Mouse (Mus musculus): ENCODE measurements around the gene Ulbp1. TPM values are rescaled to one million over a fixed set of nuclear protein-coding genes. Genes with fewer than 3 reads are reported as not detected.
"Not testable (repeated sequence)": the region's sequence is repeated elsewhere in the genome, so short reads cannot be mapped to it uniquely, and the experiment has no call there.

The Ulbp1 gene
- polyA plus RNA-seq, 1 experiment from 2014 or later: 1.9 TPM

DNA sequence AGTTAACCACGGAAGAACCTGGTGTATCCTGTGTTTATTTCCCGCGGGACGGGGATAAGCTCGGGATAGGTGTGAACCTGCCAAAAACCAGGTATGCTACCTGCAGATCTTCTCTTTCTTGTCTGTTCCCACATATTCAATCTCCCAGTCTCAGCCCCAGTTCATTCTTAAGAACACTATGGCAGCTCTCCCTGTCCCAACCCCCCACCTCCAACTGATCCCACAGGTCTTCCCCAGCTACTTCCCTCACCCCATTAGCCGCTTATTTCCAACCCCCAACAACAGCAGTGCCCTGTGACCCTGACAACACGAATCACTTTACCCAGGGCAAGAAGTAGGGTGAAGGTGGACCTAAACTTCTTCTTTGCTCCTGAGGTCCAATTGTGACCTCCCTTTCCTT lies 3.0 kb downstream of the Ulbp1 start:
- no peak for TF ChIP-seq CTCF (IDR thresholded peaks at IDR 0.05; ENCODE audit: low read depth)
- 8% methylated on average over 7 of the region's 7 CpGs for WGBS
- ATAC-seq: no peak
- no peaks in the 10 kb centered on the region for H3K4me1 ChIP-seq (replicated peaks; ENCODE audit: control insufficient read depth, insufficient read depth, low read length)
- peak overlapping the region; percentile 23 for H3K4me3 ChIP-seq (ENCODE audit: low read depth, low read length)
- H3K9ac ChIP-seq (ENCODE audit: low read depth, low read length): no peak overlapping the region
- H3K36me3 ChIP-seq (ENCODE audit: control insufficient read depth, insufficient read depth): no peaks in the 10 kb centered on the region
- no peak overlapping the region for H3K27ac ChIP-seq (ENCODE audit: low read depth, low read length)
- no peaks in the 10 kb centered on the region for H3K27me3 ChIP-seq (replicated peaks; ENCODE audit: control insufficient read depth, insufficient read depth, low read length)
- H3K9me3 ChIP-seq (ENCODE audit: control insufficient read depth): no peaks in the 10 kb centered on the region
- H3K4me2 ChIP-seq (replicated peaks; ENCODE audit: low read depth): peak overlapping the region; percentile 64

DNA sequence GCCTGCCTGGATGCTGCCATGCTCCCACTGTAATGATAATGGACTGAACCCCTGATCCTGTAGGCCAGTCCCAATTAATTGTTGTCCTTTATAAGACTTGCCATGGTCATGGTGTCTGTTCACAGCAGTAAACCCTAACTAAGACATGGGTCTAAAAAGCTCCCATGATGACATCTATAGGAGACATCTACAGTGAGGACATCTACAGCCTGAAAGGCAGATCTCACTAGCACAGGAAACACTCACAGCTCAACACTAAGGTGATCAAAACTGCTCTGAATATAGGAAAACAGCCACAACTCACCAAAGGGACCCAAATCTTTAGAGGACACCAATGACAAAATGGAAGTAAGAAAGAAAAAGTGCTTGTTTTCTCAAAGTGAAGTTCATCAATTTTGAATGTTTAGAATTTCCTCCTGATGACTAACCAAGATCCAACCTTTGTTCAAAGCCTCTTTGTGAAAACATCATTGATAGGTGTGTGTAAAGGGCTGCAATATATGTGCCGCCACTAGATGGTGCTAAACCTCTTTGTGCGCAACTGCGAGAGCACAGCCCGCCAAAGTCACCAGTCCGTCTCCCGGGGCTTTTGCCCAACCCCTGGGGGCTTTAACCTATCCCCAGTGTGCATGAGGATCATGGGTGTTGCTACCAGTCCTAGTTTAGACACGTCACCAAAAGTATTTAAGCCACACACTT lies 3.6 kb downstream of the Ulbp1 start:
- H3K9me3 ChIP-seq (ENCODE audit: control insufficient read depth); H3K4me1 ChIP-seq (replicated peaks; ENCODE audit: control insufficient read depth, insufficient read depth, low read length); ATAC-seq; H3K36me3 ChIP-seq (ENCODE audit: control insufficient read depth, insufficient read depth); H3K27me3 ChIP-seq (replicated peaks; ENCODE audit: control insufficient read depth, insufficient read depth, low read length); H3K27ac ChIP-seq (ENCODE audit: low read depth, low read length); H3K9ac ChIP-seq (ENCODE audit: low read depth, low read length): not testable (repeated sequence)
- H3K4me3 ChIP-seq (ENCODE audit: low read depth, low read length): peak overlapping the region; percentile 23
- WGBS: 0% methylated on average over 7 of the region's 7 CpGs
- H3K4me2 ChIP-seq (replicated peaks; ENCODE audit: low read depth): peak overlapping the region; percentile 64
- TF ChIP-seq CTCF (IDR thresholded peaks at IDR 0.05; ENCODE audit: low read depth): peak; percentile 75

DNA sequence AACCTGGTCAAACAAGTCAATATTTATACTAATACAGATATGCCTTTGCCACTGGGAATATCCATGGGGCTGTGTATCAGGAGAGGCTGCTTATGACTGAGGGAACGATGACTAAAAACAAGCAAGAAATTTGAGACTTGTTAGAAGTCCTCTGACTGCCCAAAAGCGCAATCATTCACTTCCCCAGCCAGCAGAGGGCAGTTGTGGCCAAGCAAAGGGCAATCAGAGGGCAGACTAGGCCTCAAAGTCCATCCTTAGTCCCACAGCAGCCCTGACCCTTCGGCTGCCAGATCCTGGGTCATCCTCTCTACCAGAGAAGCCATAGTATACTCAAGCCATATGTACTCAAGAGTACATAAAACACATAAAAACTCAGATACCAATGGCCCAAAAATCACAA lies 11.4 kb downstream of the Ulbp1 start:
- Histone ChIP-seq H3K9ac (ENCODE audit: low read depth, low read length) (no peak overlapping the region), H3K9me3 (ENCODE audit: control insufficient read depth) (peaks cover 8% of the 10 kb centered on the region; the same call in 1 of the 2 replicates), H3K4me1 (replicated peaks; ENCODE audit: control insufficient read depth, insufficient read depth, low read length) (no peaks in the 10 kb centered on the region), H3K4me2 (replicated peaks; ENCODE audit: low read depth) (no peak overlapping the region), H3K4me3 (ENCODE audit: low read depth, low read length) (no peak overlapping the region), H3K27ac (ENCODE audit: low read depth, low read length) (no peak overlapping the region), H3K36me3 (ENCODE audit: control insufficient read depth, insufficient read depth) (no peaks in the 10 kb centered on the region), H3K27me3 (replicated peaks; ENCODE audit: control insufficient read depth, insufficient read depth, low read length) (no peaks in the 10 kb centered on the region)
- 60% methylated on average over 3 of the region's 3 CpGs for WGBS
- ATAC-seq: no peak
- TF ChIP-seq CTCF (IDR thresholded peaks at IDR 0.05; ENCODE audit: low read depth): peak; percentile 19; the same call in 1 of the 2 replicates

DNA sequence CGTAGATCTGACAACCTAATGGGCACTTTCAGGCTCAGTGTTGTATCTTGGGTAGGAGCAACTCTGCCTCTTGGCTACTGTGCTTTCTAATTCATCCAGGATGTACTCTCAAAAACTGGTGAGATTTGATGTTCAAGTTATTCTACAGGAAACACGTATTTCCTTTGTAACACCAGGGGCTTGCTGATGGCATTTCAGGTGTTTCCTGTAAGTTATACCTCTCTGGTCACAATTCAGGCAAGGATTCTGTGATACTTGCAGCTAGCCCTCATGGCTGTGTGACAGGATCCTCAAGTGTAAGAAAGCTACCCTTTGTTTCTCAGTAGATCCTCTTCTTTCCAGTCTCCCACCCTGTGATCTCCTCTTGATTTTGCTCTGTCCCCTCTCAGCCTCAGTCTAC lies 34.5 kb downstream of the Ulbp1 start:
- Histone ChIP-seq H3K9me3 (ENCODE audit: control insufficient read depth) (no peaks in the 10 kb centered on the region), H3K9ac (ENCODE audit: low read depth, low read length) (no peak overlapping the region), H3K36me3 (ENCODE audit: control insufficient read depth, insufficient read depth) (no peaks in the 10 kb centered on the region), H3K4me1 (replicated peaks; ENCODE audit: control insufficient read depth, insufficient read depth, low read length) (no peaks in the 10 kb centered on the region), H3K4me2 (replicated peaks; ENCODE audit: low read depth) (no peak overlapping the region), H3K27me3 (replicated peaks; ENCODE audit: control insufficient read depth, insufficient read depth, low read length) (no peaks in the 10 kb centered on the region), H3K27ac (ENCODE audit: low read depth, low read length) (no peak overlapping the region), H3K4me3 (ENCODE audit: low read depth, low read length) (no peak overlapping the region)
- 73% methylated on average over 2 of the region's 2 CpGs for WGBS
- no peak for ATAC-seq
- TF ChIP-seq CTCF (IDR thresholded peaks at IDR 0.05; ENCODE audit: low read depth): no peak

DNA sequence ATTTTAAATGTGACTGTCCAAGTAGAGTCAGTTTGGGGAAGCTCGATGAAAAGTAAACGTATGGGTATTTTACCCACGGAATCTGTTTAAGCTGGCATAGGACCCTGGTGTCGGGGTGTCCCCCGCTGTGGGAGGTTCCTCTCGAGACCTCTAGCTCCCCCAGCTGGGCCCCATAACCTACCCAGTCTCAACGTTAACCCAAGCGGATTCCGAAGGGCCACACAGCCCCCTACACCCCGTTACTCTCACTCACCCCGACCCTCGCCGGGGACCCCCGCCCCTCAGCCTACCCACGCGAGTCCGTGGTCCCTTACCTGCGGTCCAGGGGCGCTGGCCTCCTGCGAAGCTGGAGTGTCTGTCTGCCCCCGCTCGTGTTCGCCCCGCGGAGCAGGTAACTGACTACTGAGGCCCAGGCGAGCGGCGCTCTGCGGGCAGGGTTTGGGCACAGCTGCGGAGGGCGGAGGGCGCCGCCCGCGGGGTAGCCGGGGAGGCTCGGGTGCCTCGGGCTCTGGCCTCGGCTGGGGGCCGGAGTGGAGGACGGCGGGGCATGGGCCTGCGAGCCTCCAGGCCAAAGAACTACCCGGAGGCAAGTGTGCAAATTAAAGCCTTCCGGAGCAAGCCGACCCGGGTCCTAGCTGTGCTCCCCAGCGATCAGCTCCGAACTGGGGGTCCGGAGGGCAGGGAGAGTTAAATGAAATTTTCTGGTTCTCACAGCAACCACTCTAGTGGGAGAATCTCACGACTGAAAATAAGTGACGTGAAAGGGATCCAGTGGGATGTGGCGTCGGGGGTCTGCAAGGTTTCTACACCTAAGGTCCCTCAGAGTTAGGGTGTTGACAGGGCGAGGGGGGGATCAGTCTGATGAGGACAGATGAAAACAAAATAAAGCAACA lies 80.0 kb downstream of the Ulbp1 start:
- WGBS: 10% methylated on average over 55 of the region's 55 CpGs
- no peak for ATAC-seq
- Histone ChIP-seq H3K4me1 (replicated peaks; ENCODE audit: control insufficient read depth, insufficient read depth, low read length) (no peaks in the 10 kb centered on the region), H3K9ac (ENCODE audit: low read depth, low read length) (no peak overlapping the region), H3K4me2 (replicated peaks; ENCODE audit: low read depth) (peak overlapping the region; percentile 99; the same call in 1 of the 2 replicates), H3K27me3 (replicated peaks; ENCODE audit: control insufficient read depth, insufficient read depth, low read length) (peaks cover 30% of the 10 kb centered on the region), H3K4me3 (ENCODE audit: low read depth, low read length) (peak overlapping the region; percentile 11; the same call in 1 of the 2 replicates), H3K9me3 (ENCODE audit: control insufficient read depth) (no peaks in the 10 kb centered on the region), H3K27ac (ENCODE audit: low read depth, low read length) (no peak overlapping the region), H3K36me3 (ENCODE audit: control insufficient read depth, insufficient read depth) (no peaks in the 10 kb centered on the region)
- no peak for TF ChIP-seq CTCF (IDR thresholded peaks at IDR 0.05; ENCODE audit: low read depth)

Data from intestine, postnatal 0 days (tissue).